Mouse (Mus musculus): ENCODE measurements around the gene Itih5.

DNA sequence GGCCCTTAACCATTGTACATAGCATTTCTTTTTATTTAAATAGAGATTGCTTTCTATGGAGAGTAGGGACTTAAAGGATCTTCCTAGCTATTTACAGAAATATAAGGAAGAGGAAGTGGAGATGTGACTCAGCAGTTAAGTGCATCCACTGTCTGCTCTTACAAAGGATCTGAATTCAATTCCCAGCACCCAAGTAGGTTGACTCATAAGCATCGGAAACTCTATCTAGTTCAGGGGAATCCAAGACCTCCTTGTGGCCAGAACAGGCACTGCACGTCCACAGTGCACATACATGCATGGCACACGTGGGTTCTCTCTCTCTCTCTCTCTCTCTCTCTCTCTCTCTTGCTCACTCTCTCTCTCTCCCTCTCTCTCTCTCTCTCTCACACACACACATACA, 41.8 kb downstream of the Itih5 start:
- no peak for TF ChIP-seq CTCF (IDR thresholded peaks at IDR 0.05; ENCODE audit: insufficient read depth, low read depth, low read length)
- no peak for TF ChIP-seq POLR2A (IDR thresholded peaks at IDR 0.05; ENCODE audit: insufficient read depth, low read depth, low read length)

Data from olfactory bulb, adult 2 months (tissue).